ENCODE assay signal across 11 mouse cellular contexts in genomic region chr14:74903047-74903446, GRCm38 (mm10). TPM values are rescaled to one million over a fixed set of nuclear protein-coding genes. Genes with fewer than 3 reads are reported as not detected.
DNase-seq lines count a peak whose midpoint lies in the region; ATAC-seq and TF ChIP-seq lines count a peak whose summit lies in the region.
"Had no signal": no experiment of that assay in that cellular context is flagged by ENCODE, and none has a peak within 500 bp of the region (broad histone marks: within the 10 kb centered on the region; RNA-seq: fewer than 3 reads in every experiment).

No protein-coding gene starts in this region.

- H3K4me1 ChIP-seq in liver, embryonic 13.5 days (replicated peaks): peaks cover 57% of the 10 kb centered on the region

- no peak overlapping the region for H3K4me3 ChIP-seq in liver, embryonic 13.5 days (replicated peaks)
- H3K4me3 ChIP-seq in myocyte: no peak overlapping the region

- TF ChIP-seq POLR2A in myocyte (IDR thresholded peaks at IDR 0.05; ENCODE audit: insufficient read length, low read depth): no peak

- no peak overlapping the region for H3K9ac ChIP-seq in liver, embryonic 13.5 days
- H3K9ac ChIP-seq: hindbrain, embryonic 14.5 days had no signal

- H3K27me3 ChIP-seq in liver, embryonic 13.5 days: no peaks in the 10 kb centered on the region
- H3K27me3 ChIP-seq in myocyte (ENCODE audit: control insufficient read depth, insufficient read depth, insufficient read length): no peaks in the 10 kb centered on the region

- 74% methylated on average over 4 of the region's 4 CpGs for WGBS in liver, embryonic 13.5 days (ENCODE audit: insufficient replicate concordance)

- DNase-seq in liver, embryonic 13.5 days: no peak
- DNase-seq in liver (no peak), adipocyte (ENCODE audit: low spot score) (no peak)
- DNase-seq in gastrocnemius, postnatal 25 days: peak; percentile 78
- peak; percentile 72 for DNase-seq in heart, postnatal 25 days (ENCODE audit: low spot score)
- DNase-seq in right cerebral cortex, postnatal 36 days (ENCODE audit: low spot score in 2 of 2): no peak
- DNase-seq in thymus, postnatal 0 days (ENCODE audit: low spot score): no peak
- DNase-seq: cerebellum, postnatal 14 days had no signal

- no peak overlapping the region for H3K4me2 ChIP-seq in liver, embryonic 13.5 days
- H3K4me2 ChIP-seq in myocyte (ENCODE audit: low read depth): peak overlapping the region; percentile 41
- H3K4me2 ChIP-seq: hindbrain, embryonic 14.5 days; midbrain, embryonic 11.5 days had no signal

- H3K9me3 ChIP-seq in liver, embryonic 13.5 days (replicated peaks): no peaks in the 10 kb centered on the region

- no peak for ATAC-seq in liver, embryonic 13.5 days (ENCODE audit: low read depth)

- H3ac ChIP-seq in myocyte (ENCODE audit: control insufficient read depth, insufficient read length): no peak overlapping the region

- no peaks in the 10 kb centered on the region for H3K36me3 ChIP-seq in liver, embryonic 13.5 days
- no peaks in the 10 kb centered on the region for H3K36me3 ChIP-seq in myocyte (ENCODE audit: control insufficient read depth, insufficient read depth)

- peak overlapping the region; percentile 18; the same call in 1 of the 2 replicates for H3K27ac ChIP-seq in liver, embryonic 13.5 days
- H3K27ac ChIP-seq: hindbrain, embryonic 14.5 days had no signal

- peaks cover 58% of the 10 kb centered on the region for H3K79me2 ChIP-seq in myocyte (ENCODE audit: control insufficient read depth, insufficient read depth)

- intact Hi-C loops in heart, postnatal 25 days (cut with DNase I): loop anchor here (5.0 kb wide), 2 partner anchors 36 to 51 kb away; no protein-coding TSS in a partner anchor

TF ChIP-seq in myocyte, 11 proteins besides CTCF, POLR2A, EP300 and RAD21:
- TF ChIP-seq MYOD1 (IDR thresholded peaks at IDR 0.05; ENCODE audit: control insufficient read depth in 1 of 3, insufficient read length in 2 of 3, low read depth in 2 of 3): peak in 1 of 3 experiments; percentile 30
- TF ChIP-seq MYOG (IDR thresholded peaks at IDR 0.05; ENCODE audit: control insufficient read depth in 1 of 3, insufficient read depth in 1 of 3, insufficient read length in 2 of 3, low read depth in 2 of 3): peak in 1 of 3 experiments; percentile 48
- no peak for TF ChIP-seq TCF12 (IDR thresholded peaks at IDR 0.05; ENCODE audit: insufficient read depth, poor library complexity, severe bottlenecking)

RNA-seq across cellular contexts. Expression of gene Lrch1, which starts 44.6 kb away (rescaled TPM):
- 4.3 and 5.3 TPM in 2 replicates for polyA plus RNA-seq in liver, embryonic 13.5 days (2015; fragmentation: Nextera tagmentation; extraction: Ambion mirVana)
- 1 to 10 TPM; 4.1 to 4.2 TPM for total RNA-seq in gastrocnemius, postnatal 25 days (2021)
- total RNA-seq in heart, postnatal 25 days (2021): 10 to 100 TPM; 16.8 to 17.9 TPM
- polyA plus RNA-seq in myocyte (2012; fragmentation: generic; extraction: Trizol): 9.9 TPM
- polyA plus RNA-seq in thymus, postnatal 0 days (2015; fragmentation: Nextera tagmentation; extraction: Ambion mirVana): 25.1 and 25.5 TPM in 2 replicates

Comparison
In these comparisons a context has a peak if more than half of its experiments do, and no peak if none do; other contexts are left out.
1. DNase-seq: peak in gastrocnemius, postnatal 25 days (single experiment) and heart, postnatal 25 days (single experiment); none in liver, embryonic 13.5 days (single experiment), liver (single experiment), right cerebral cortex, postnatal 36 days (0 of 2), thymus, postnatal 0 days (single experiment) and adipocyte (single experiment).